Mouse (Mus musculus) liver, embryonic 14.5 days (tissue): ENCODE measurements at regions not wholly inside any gene's neighbourhood (a gene's known extent, or its start where the extent isn't known, plus 50 kb on each side); places are given as distances from the start of the nearest gene placed in this dataset.

Experiments used
- CTCF ChIP-seq: IDR thresholded peaks from 2 replicates; pipeline ENCODE4 v1.5.1; 2016; ENCODE audit warnings: antibody characterized with exemption, low read depth, control low read depth
- EP300 ChIP-seq: IDR thresholded peaks from 2 replicates; pipeline ENCODE4 v1.6.1; 2016; ENCODE audit warnings: antibody characterized with exemption, low read depth

- no peak for TF ChIP-seq CTCF
- no peak for TF ChIP-seq EP300
Observed at GRCm38 (mm10) chr11:64204305-64204704, 125.0 kb upstream of the Cox10 start.
